Mouse (Mus musculus) thymus, postnatal 14 days (tissue): ENCODE results near the gene Pdia3.
"Not testable (repeated sequence)": the region's sequence is repeated elsewhere in the genome, so short reads cannot be mapped to it uniquely, and the experiment has no call there.

Experiments
- DNase-seq: peaks from one replicate; pipeline ENCODE4 v3.0.0; 2021

The Pdia3 gene

DNA sequence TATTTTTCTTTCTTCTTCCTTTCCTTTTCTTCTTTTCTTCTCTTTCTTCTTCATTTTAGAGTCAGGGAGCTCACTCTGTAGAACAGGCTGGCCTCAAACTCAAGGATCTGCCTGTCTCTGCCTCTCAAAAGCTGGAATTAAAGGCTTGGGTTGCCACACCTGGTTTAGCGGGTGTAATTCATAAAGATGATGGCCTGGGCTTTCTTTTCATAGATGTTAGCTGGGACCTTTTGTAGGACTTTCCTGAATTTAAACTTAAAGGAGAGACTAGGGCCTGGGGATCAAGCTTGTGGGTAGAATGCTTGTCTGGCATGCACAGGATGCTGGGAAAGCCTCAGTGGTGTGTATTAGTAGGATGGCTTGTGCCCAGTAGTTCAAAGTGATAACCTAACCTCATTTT is 30.6 kb downstream of the Pdia3 start, which contains the start of gene Ell3:
Gene Ell3, minus strand, starts transcription at position 101 of the 400 bp plus-strand sequence.
- DNase-seq, result no peak

DNA sequence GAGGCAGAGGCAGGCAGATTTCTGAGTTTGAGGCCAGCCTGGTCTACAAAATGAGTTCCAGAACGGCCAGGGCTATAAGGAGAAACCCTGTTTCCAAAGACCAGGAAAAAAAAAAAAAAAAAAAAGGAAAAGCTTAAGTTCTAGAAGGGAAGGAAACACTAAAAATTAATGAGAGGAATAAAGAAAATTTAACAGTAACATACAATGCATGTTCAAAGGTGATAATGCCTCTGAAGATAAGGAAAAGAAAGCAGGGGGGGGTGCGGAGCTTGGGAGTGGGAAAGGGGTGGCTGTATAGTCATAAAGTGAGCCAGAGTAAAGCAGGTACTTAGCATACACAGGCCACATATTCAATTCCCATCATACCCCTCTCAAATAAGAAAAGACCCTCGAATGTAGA is 31.5 kb downstream of the Pdia3 start:
- DNase-seq, result no peak

DNA sequence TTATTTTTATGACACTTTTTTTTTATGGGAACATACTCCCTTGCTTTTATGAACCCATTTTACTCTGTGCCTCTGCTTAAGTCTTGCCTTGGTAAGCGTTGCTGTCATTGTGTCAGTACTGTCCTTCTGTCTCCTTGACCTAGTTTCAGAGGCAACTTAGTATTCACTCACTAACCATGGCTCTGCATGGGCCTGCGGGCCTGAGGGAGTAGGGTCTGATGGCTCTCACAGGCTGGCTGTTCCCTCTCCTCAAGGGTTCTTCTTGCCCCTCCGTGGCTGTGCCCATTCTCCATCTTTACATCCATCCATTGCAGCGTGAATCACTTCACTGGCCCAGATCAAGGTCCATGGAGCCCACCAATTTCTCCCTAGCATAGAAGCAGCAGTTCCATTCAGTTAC is 32.9 kb downstream of the Pdia3 start:
- DNase-seq, result no peak

DNA sequence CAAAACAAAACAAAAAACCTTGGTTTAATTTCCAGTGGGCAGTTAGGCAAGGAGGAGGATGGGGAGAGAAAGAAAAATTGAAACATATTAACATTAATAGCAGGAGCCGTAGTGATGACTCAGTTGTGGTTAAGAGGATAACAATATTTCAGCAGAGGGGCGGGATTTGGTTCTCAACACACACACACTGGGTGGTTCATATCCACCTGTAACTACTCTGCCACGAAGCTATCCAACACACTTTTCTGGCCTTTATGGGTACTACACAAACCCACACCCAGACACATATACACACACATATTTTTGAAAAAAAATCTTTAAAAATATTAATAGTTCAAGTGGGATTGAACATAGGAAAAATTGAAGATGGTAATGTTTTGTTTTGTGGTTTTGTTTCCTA is 33.4 kb downstream of the Pdia3 start:
- no peak for DNase-seq

DNA sequence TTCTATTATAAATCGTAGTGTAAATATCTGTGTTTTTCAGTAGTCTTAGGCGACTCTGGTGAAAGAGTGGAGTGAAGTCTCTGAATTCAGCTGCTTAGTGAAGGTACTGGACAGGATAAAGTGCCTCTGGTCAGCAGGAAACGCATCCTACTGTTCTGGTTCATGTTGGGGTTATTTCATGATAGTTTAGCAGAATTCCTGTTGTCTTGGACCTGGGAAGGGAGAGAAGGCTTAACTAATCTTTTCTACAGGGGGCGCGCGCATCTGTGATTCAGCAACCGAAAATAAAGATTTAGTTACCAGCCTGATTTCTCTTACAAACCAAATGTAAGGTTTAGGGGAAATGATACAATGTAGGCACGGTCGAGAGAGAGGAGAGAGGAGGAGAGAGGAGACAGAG is 34.6 kb downstream of the Pdia3 start:
- peak; percentile 60 for DNase-seq

DNA sequence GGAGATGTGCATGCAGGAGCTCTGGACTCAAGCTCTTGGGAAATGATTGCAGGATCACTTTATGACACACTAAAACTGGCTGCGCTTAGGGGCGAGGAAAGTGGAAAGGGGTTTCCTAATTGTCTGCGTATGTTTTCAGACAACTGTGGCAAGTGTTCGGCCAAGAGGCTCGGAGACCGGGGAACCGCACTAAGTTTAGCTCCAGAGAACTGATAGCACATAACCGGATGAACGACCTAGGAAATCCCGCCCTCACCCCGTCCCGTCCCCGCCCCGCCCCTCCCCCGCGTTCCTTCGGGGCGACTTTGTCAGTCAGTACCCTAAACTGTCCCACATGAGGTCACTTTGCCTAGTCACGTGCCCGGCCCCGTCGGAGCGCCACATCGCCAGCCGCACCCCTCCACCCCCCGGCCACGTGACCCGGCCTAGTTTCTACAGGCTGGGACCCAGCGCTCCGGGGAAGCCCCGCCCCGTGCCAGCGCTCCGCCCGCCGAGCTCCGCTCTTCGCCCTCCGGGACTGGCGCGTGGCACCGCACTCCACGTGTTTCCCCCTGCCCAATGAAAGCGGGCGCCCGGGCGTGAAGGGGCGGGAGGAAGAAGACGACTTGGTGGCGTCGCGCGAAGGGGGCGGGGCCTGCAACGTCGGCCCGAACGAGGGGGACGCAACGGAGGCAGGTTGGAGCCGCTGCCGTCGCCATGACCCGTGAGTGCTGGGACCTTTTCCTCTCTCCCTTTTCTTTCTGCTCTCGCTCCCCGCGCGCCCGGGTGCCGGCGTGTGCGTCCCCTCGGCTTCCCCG is 35.4 kb downstream of the Pdia3 start, which contains the start of gene Serf2:
Gene Serf2, plus strand, starts transcription at position 457 of the 797 bp plus-strand sequence.
- DNase-seq, result peak; percentile 100

DNA sequence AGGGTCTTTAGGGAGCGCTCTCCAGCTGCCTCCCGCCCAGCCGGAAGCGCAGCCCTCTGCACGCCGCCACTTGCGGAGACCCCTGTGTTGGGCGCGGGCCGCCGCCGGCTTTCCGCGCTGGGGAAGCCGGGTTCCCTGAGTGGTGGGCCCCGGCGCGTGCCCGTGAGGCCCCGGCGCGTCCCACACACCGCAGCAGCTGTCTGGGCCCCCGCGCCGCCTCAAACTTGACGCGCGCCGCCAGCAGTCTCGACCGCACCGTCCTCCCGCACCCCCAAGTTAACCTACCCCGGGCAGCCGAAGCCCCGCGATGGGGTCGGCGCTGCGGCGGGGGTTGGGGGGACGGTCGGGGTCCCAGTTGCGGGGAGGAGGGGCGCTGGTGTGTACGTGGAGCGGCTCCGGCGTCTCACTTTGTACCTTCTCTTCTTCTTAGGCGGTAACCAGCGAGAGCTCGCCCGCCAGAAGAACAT is 36.0 kb downstream of the Pdia3 start:
- DNase-seq, result no peak

DNA sequence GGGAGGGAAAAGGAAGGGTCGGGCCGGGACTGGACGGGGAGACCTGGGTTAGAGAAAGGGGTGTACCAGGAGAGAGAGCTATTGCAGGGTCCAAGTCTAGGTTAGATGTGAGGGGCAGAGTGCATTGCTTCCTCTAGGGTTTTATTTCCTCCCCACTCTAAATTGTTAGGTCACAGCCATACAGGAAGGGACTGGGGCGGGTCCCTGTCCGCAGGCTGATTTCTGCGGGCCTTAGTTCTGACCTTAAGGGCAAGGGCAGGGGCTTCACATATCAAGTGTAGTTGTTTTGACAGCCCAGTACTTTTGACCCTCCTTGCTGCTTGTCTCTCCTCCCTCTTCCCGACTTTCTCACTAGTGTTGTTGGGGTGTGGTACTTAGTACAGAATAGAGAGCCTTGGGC is 36.5 kb downstream of the Pdia3 start:
- DNase-seq, result no peak

DNA sequence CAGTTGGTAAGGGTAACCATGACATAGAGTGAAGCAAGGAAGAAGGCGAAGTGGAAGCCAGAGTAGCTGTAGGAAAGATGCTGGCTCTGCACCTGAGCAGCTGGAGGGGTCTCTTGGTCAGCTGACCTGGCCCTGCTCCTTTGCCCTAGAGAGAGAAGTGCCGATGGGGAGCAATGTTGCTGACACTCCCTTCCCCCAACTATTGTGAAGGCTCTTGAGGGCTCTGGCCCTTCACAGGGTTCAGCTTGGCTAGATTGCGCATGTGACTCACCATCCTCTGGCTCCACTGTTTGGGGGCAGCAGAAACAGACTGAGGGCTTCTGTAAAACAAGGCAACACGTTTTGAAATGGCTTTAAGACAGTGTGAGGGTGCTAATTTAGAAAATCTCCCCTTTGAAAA is 38.8 kb downstream of the Pdia3 start:
- DNase-seq, result no peak

DNA sequence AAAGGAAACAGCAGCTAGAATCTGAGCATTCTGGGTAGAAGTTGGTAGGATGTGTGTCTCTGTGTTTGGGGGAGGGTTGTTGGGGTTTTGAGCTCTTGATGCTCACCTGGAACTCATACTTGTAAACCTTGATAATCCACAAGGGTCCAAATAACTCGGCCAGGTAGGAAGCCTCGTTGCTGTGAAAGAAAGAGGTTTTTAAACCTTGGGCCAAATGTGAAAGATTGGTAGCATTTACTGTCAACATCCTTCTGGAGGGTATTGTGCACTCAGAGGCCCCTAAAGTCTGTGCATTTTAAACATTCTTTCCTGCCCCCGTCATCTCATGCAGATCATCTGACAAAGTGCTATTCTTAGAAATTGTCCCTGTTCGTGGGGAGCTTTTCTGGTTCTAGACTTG is 39.4 kb downstream of the Pdia3 start, which contains the start of gene Hypk:
Gene Hypk, plus strand, starts transcription at position 301 of the 400 bp plus-strand sequence.
- no peak for DNase-seq

DNA sequence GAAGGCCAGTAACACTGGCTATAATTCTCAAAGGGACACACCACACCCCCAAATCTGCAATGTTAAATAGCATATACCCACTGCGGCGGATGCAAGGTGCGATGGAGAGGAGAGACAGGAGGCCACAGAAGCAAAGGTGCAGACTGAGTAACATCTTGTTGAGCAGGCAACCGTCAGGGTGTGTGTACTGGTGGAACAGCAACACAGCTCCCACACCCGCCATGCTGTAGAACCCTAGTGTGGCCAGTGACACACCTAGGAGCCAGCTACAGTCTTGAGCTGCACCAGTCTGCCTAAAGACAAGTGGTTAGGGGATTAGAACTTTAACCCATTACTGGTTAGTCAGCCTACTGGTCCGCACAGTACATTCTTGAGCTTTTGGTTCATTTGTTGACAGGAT is 40.3 kb downstream of the Pdia3 start:
- DNase-seq, result no peak

DNA sequence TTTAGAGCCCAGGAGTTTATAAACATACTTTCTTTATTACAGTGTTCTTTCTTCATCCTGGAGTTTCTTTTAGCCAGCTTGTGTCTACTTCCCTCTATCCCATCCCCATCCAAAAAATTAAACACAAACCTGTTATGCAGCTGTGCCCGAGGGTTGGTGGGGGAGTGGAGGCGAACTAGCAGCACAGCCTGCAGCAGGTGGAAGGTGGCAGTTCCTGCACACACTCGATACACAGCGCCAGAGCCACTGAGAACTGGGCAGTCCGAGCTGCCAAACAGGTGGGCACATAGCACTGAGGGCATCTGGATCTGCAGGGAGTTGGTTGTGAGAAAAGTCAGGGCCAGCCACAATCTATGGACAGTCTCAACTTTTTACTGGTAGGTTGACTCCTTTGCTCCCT is 42.0 kb downstream of the Pdia3 start:
- no peak for DNase-seq

DNA sequence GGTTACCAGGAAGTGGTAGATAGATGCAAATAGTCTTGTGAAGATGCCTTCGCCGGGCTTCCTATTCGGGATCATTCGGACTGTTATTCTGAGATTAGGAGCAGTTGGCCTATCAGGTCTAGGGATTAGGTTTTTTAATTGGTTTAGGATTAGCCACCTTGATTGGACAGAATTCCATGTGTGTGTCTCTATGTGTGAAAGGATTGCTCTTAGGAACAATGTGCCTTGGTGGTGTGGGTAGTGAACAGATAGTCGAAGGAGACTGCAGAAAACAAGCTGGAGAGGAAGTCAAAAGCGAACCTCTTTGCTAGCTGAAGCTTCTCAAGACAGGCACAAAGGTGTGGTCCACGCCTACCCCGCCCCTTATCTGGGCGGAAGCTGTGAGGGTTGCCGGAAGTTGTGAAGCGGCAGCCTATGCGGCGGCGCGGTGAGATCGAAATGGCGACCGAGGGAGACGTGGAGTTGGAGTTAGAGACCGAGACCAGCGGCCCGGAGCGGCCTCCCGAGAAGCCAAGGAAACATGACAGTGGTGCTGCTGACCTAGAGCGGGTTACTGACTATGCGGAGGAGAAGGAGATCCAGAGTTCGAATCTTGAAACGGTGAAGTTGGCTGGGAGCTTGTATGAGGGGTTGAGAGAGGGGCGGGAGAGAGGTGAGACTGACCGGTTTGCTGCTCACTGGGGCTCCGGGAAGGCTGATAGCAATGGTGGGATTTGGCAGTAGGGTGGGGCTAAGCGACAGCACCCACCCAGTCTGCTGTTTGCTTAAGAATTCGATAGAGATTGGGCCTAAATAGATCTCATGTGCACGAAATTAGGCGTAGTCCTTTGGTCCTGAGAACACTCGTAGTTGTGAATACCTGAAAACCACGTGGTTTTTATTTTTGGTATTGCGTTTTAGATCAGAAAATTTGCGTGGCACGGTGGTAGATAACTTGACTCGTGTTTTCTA is 43.4 kb downstream of the Pdia3 start, which contains the start of gene Serinc4:
Gene Serinc4, minus strand, starts transcription at position 90 of the 951 bp plus-strand sequence.
- DNase-seq, result peak; percentile 91

DNA sequence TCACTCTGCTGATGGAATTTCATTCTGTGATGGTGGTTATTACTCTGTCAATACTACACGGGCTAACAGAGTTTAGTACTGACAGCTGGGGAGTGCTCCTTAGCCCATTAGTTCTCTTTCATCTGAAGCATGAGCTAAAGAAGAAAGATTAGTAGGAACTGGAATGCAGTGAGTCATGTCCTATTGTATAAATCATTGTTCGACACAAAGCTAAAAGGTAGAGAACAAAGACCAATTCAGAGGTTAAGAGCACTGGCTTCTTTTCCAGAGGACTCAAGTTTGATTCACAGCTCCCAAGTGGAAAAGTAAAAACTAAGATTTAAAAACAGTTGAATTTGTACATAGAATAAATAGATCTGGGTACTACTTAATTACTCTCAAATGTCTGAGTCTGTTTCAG is 46.5 kb downstream of the Pdia3 start:
- DNase-seq, result no peak

DNA sequence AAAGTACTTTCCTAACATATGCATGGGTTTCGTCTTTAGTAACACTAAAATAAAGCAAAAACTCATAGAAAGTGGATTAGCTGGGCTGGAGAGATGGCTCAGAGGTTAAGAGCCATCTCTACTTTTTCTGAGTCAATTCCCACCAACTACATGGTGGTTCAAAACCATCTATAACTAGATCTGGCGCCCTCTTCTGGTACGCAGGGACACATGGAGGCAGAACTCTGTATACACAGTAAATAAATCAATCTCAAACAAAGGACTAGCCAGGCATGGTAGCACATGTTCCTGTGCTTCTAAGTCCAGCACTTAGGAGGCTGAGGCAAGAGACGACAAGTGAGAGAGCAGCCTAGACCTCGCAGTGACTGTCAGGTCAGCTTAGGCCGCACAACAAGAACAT is 55.4 kb downstream of the Pdia3 start:
- DNase-seq, result not testable (repeated sequence)

DNA sequence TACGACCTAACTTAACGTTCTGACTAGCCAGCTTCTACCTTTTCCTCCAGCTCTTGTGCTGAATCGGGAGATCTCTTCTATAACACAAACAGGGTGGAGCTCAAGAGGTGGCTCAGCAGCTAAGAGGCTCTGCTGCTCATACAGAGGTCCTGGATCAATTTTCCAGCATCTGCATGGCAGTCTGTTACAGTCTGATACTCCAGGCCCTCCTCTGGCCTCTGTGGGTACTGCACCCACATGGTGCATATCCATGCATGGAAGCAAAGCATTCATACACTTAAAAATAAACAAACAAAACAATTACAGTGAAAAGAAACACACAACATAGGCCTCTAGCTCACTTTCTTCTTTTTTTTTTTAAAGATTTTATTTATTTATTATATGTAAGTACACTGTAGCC is 59.2 kb downstream of the Pdia3 start:
- not testable (repeated sequence) for DNase-seq

DNA sequence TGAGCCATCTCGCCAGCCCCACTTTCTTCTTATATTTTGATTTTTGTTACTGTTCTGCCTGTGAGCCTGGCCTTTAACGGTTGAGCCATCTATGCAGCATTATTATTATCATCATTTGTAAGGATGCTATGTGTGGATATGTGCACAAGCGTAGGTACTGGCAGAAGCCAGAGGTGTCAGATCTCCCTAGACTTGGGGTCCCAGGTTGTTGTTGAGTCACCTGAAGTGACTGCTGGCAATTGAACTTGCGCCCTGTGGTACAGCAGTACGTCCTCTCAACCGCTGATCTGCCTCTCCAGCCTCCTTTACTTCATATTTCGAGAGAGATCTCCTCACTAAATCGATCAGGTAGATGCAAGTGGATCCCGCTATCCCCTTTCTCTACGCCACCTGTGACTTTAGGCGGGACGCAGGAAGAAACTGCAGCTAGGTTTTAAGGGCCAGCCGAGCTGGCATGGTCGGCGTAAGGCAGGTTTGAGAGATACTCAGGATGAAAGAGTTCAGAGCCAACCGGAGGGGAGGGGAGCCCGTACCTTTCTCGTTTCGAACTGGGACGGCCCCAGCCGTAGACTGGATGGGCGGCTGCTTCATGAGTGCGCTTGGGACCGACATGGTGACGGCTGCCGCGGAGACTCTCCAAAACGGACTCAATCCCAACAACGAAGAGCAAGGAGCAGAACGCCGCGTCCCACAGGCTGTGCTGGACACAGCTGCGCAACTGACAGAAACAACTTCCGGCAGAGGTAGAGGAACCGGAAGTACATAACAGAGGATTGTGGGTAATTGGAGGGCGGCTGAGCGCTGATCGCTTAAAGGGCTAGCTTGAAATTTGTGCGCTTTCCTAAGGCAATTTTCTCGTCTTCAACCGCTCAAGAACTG is 60.0 kb downstream of the Pdia3 start, which contains the start of gene Mfap1b:
Gene Mfap1b, minus strand, starts transcription at position 767 of the 879 bp plus-strand sequence.
- peak; percentile 83 for DNase-seq

DNA sequence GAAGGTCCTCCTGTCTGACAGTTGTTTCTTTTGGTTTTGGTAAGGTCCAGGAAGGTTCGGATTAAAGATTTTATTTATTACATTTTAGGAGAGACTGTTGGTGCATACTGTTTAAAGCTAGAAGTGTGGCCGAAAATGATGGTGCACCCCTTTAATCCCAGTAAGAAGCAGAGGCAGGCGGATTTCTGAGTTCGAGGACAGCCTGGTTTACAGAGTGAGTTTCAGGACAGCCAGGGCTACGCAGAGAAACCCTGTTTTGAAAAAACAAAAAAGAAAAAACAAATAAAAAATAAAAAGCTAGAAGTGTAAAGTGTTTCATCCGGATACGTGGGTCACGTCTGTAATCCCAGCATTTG is 60.6 kb downstream of the Pdia3 start:
- no peak for DNase-seq

DNA sequence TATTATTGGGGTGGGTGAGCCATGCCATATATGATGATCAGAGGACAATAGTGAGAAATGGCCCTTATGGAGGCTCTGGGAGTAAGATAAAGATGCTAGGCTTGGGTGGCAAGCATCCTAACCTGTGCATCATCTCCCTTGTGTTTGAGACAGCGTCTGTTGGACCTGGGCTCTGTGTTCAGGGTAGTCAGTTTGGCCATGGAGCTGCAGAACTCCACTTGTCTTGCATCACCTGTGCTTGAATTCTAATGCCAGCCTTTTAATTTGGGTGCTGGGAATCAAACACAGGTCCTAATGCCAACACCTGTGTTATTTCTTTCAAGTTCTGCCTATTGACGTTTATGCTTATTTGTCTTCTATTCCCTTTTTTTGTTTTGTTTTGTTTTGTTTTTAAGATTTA is 61.7 kb downstream of the Pdia3 start:
- not testable (repeated sequence) for DNase-seq

DNA sequence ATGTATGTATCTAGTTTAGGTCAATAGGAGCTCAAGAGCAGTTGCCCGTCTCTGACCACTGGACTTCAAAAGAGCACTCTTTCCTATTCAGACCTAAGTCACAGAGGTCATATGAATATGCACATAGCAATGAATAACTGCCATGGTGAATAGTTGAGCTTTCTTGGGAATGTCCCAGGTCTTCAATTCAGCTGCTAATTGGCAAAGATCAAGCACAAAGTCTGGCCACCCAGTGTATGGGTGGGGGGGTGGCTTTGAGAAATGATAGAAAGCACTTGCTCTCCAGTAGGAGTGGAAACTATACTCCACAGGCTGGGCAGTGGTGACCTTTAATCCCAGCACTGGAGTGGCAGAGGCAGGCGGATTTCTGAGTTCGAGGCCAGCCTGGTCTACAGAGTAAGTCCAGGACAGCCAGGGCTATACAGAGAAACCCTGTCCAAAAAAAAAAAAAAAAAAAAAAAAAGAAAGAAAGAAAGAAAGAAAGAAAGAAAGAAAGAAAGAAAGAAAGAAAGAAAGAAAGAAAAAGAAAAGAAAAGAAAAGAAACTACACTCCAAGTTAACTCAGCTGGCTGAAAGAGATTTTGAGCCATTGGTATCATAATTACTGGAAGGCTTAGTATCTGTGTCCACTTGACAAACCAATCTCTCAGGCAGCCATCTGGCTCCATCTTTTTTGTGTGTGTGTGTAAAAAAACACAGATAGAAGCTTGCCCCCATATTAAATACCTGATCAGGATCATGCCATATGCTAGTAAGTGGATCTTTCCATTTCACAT is 64.1 kb downstream of the Pdia3 start:
- DNase-seq, result no peak

DNA sequence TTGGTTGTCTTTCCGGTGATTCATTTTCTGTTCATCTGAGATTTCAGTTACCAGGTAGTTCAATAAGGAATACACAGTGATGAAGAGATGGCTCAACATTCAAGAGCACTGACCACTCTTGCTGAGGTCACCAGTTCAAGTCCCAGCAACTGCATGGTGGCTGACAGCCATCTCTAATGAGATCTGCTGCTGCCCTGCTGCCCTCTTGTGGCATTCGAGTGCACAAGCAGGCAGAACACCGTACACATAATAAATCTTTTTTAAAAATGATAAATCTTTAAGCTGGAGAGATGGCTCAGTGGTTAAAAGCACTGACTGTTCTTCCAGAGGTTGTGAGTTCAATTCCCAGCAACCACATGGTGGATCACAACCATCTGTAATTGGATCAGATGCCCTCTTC is 66.9 kb downstream of the Pdia3 start:
- DNase-seq, result peak; percentile 43

DNA sequence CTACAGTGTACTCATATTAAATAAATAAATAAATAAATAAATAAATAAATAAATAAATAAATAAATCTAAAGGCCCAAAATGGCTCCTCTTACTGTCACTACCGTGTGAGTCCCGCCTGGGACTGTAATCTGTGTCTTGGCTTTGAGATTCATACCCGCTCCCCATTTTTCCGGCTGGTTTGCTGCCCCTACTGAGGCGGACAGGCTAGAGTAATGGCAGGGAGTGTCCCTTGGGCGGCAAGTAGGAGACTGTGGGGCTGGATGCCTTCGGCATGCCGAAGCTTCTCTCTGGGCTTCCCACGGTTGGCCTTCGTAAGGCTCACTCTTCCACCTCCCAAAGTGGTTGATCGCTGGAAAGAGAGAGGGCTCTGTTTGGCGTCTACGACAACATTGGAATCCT is 67.3 kb downstream of the Pdia3 start:
- not testable (repeated sequence) for DNase-seq
